Mouse (Mus musculus) liver, postnatal 0 days (tissue): ENCODE results near the gene Pex16.

Experiments
- CTCF ChIP-seq: sonication (generic); IDR thresholded peaks from 2 replicates; pipeline ENCODE4 v1.5.1; 2016; ENCODE audit warnings: antibody characterized with exemption, low read depth
- EP300 ChIP-seq: IDR thresholded peaks from 2 replicates; pipeline ENCODE4 v1.6.1; 2016; ENCODE audit warnings: antibody characterized with exemption, low read depth, mild to moderate bottlenecking

- no peak for TF ChIP-seq CTCF
- TF ChIP-seq EP300 = no peak
Observed at GRCm38 (mm10) chr2:92423156-92423555, 48.7 kb downstream of the Pex16 start.
